Mouse (Mus musculus): ENCODE results near the gene Pdia6. TPM values are rescaled to one million over a fixed set of nuclear protein-coding genes. Genes with fewer than 3 reads are reported as not detected.

The Pdia6 gene
- polyA plus RNA-seq, 1 experiment from 2014 or later: 445 TPM

DNA sequence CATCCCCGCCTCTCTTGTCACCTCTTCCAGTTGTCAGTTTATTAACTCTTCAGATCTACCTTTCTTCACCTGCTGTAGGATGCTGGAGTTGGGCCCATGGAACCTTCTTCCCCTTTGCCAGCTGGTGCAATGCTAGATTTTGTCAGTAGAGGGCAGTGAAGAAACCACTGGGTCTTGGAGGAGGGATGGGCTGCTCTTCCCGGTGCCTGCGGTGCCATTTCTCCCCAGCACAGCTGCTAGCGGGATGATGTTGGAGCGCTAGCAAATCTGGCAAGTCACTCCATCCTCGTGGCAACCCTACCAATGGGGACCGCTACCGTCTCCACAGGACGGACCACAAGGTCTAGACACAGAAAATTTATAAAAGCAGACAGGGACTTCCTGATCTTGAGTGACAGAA lies 13.3 kb upstream of the Pdia6 start:
- H3K27ac ChIP-seq (ENCODE audit: low read depth, low read length): no peak overlapping the region
- no peaks in the 10 kb centered on the region for H3K9me3 ChIP-seq (replicated peaks; ENCODE audit: control insufficient read depth, low read length)
- WGBS (ENCODE audit: insufficient replicate concordance): 7% methylated on average over 9 of the region's 9 CpGs
- H3K27me3 ChIP-seq (ENCODE audit: control insufficient read depth, insufficient read depth, low read length): no peaks in the 10 kb centered on the region
- ATAC-seq (replicated peaks; ENCODE audit: insufficient number of reproducible peaks, low FRiP score, low TSS enrichment): no peak
- no peak overlapping the region for H3K9ac ChIP-seq (ENCODE audit: low read depth, low read length)
- H3K4me2 ChIP-seq: peak overlapping the region; percentile 50
- no peaks in the 10 kb centered on the region for H3K36me3 ChIP-seq (ENCODE audit: control insufficient read depth, insufficient read depth, low read length)
- H3K4me3 ChIP-seq (ENCODE audit: low read depth, low read length): no peak overlapping the region
- no peaks in the 10 kb centered on the region for H3K4me1 ChIP-seq (ENCODE audit: control insufficient read depth, insufficient read depth, low read length)

- Histone ChIP-seq H3K4me2 (no peak overlapping the region), H3K27me3 (ENCODE audit: control insufficient read depth, insufficient read depth, low read length) (no peaks in the 10 kb centered on the region), H3K4me1 (ENCODE audit: control insufficient read depth, insufficient read depth, low read length) (no peaks in the 10 kb centered on the region), H3K36me3 (ENCODE audit: control insufficient read depth, insufficient read depth, low read length) (no peaks in the 10 kb centered on the region), H3K4me3 (ENCODE audit: low read depth, low read length) (no peak overlapping the region), H3K27ac (ENCODE audit: low read depth, low read length) (no peak overlapping the region), H3K9me3 (replicated peaks; ENCODE audit: control insufficient read depth, low read length) (no peaks in the 10 kb centered on the region), H3K9ac (ENCODE audit: low read depth, low read length) (no peak overlapping the region)
- WGBS (ENCODE audit: insufficient replicate concordance): 80% methylated on average over 6 of the region's 6 CpGs
- ATAC-seq (replicated peaks; ENCODE audit: insufficient number of reproducible peaks, low FRiP score, low TSS enrichment): no peak
Observed at GRCm38 (mm10) chr12:17255602-17256001, 10.7 kb upstream of the Pdia6 start.

DNA sequence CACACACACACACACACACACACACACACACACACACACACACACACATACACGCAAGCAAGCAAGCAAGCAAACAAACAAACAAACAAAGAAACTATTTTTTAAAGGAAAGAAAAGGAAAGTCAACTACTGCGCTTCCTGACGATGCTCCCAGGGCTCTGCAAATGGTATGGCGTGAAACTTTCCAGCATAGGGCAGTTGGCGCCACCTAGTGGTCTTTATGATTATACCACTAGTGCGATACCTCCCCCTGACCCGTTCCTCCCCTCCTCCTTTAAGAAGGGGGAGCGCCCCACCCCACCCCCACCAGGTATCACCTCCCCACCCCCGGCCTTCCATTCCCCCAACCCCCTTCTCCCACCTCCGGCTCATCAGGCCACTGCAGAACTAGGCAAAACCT lies 9.4 kb upstream of the Pdia6 start:
- Histone ChIP-seq H3K27me3 (ENCODE audit: control insufficient read depth, insufficient read depth, low read length) (no peaks in the 10 kb centered on the region), H3K4me1 (ENCODE audit: control insufficient read depth, insufficient read depth, low read length) (no peaks in the 10 kb centered on the region), H3K9me3 (replicated peaks; ENCODE audit: control insufficient read depth, low read length) (no peaks in the 10 kb centered on the region), H3K27ac (ENCODE audit: low read depth, low read length) (no peak overlapping the region), H3K4me2 (no peak overlapping the region; the same call in 1 of the 2 replicates), H3K36me3 (ENCODE audit: control insufficient read depth, insufficient read depth, low read length) (no peaks in the 10 kb centered on the region), H3K4me3 (ENCODE audit: low read depth, low read length) (no peak overlapping the region), H3K9ac (ENCODE audit: low read depth, low read length) (no peak overlapping the region)
- ATAC-seq (replicated peaks; ENCODE audit: insufficient number of reproducible peaks, low FRiP score, low TSS enrichment): no peak
- 3% methylated on average over 10 of the region's 10 CpGs for WGBS (ENCODE audit: insufficient replicate concordance)

- Histone ChIP-seq H3K9me3 (replicated peaks; ENCODE audit: control insufficient read depth, low read length) (no peaks in the 10 kb centered on the region), H3K4me2 (no peak overlapping the region), H3K36me3 (ENCODE audit: control insufficient read depth, insufficient read depth, low read length) (no peaks in the 10 kb centered on the region), H3K27ac (ENCODE audit: low read depth, low read length) (no peak overlapping the region), H3K4me3 (ENCODE audit: low read depth, low read length) (no peak overlapping the region), H3K4me1 (ENCODE audit: control insufficient read depth, insufficient read depth, low read length) (no peaks in the 10 kb centered on the region), H3K27me3 (ENCODE audit: control insufficient read depth, insufficient read depth, low read length) (no peaks in the 10 kb centered on the region), H3K9ac (ENCODE audit: low read depth, low read length) (no peak overlapping the region)
- no peak for ATAC-seq (replicated peaks; ENCODE audit: insufficient number of reproducible peaks, low FRiP score, low TSS enrichment)
- 78% methylated on average over 7 of the region's 7 CpGs for WGBS (ENCODE audit: insufficient replicate concordance)
Observed at GRCm38 (mm10) chr12:17258431-17258830, 7.9 kb upstream of the Pdia6 start.

DNA sequence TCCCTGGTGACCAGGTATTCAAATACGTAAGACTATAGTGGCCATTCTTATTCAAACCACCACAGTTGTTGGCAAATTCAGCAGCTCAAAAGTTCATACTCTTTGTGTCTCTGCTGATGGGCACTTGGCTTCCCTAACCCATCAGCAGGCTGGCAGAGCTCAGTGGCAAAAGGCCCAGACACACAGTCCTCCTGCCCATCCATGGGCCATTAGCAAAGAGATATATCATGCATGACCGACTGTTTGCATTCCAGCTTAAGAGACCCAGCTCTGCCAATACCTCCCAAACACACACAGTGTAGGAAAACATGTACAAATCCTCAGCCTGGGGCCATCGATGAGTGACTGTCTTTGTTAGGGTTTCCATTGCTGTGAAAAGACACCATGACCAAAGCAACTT lies 5.3 kb upstream of the Pdia6 start:
- H3K27me3 ChIP-seq (ENCODE audit: control insufficient read depth, insufficient read depth, low read length): no peaks in the 10 kb centered on the region
- H3K9me3 ChIP-seq (replicated peaks; ENCODE audit: control insufficient read depth, low read length): no peaks in the 10 kb centered on the region
- no peak overlapping the region for H3K4me3 ChIP-seq (ENCODE audit: low read depth, low read length)
- ATAC-seq (replicated peaks; ENCODE audit: insufficient number of reproducible peaks, low FRiP score, low TSS enrichment): no peak
- no peak overlapping the region for H3K27ac ChIP-seq (ENCODE audit: low read depth, low read length)
- no peaks in the 10 kb centered on the region for H3K36me3 ChIP-seq (ENCODE audit: control insufficient read depth, insufficient read depth, low read length)
- no peak overlapping the region for H3K9ac ChIP-seq (ENCODE audit: low read depth, low read length)
- H3K4me1 ChIP-seq (ENCODE audit: control insufficient read depth, insufficient read depth, low read length): no peaks in the 10 kb centered on the region
- H3K4me2 ChIP-seq: no peak overlapping the region
- 84% methylated on average over 3 of the region's 3 CpGs for WGBS (ENCODE audit: insufficient replicate concordance)

- ATAC-seq (replicated peaks; ENCODE audit: insufficient number of reproducible peaks, low FRiP score, low TSS enrichment): no peak
- Histone ChIP-seq H3K4me2 (no peak overlapping the region), H3K27me3 (ENCODE audit: control insufficient read depth, insufficient read depth, low read length) (no peaks in the 10 kb centered on the region), H3K36me3 (ENCODE audit: control insufficient read depth, insufficient read depth, low read length) (no peaks in the 10 kb centered on the region), H3K27ac (ENCODE audit: low read depth, low read length) (no peak overlapping the region), H3K9ac (ENCODE audit: low read depth, low read length) (no peak overlapping the region), H3K9me3 (replicated peaks; ENCODE audit: control insufficient read depth, low read length) (no peaks in the 10 kb centered on the region), H3K4me3 (ENCODE audit: low read depth, low read length) (no peak overlapping the region), H3K4me1 (ENCODE audit: control insufficient read depth, insufficient read depth, low read length) (peaks cover 10% of the 10 kb centered on the region)
- WGBS (ENCODE audit: insufficient replicate concordance): 51% methylated on average over 3 of the region's 3 CpGs
Observed at GRCm38 (mm10) chr12:17263881-17264280, 2.5 kb upstream of the Pdia6 start.

DNA sequence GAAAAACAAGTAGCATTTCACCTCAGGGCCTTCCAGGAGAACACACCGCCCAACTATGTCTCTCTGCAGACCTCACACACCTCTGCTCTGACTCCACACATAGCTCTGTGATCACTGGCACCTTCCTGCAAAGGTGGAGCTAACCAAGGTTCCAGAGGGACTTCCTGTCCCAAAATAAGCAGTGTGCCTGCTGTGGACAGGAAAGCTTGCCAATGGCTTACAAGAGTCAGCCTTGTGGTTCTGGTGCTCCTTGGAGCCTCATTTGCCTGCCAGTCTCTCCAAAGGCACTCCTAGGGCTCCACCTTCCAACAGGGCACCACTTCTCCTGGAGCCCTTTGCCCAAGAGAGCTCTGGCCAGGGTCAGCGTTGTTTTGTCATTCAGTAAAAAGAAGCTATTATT lies 1.5 kb upstream of the Pdia6 start:
- ATAC-seq (replicated peaks; ENCODE audit: insufficient number of reproducible peaks, low FRiP score, low TSS enrichment): no peak
- no peak overlapping the region for H3K9ac ChIP-seq (ENCODE audit: low read depth, low read length)
- no peak overlapping the region for H3K27ac ChIP-seq (ENCODE audit: low read depth, low read length)
- 0 out of 2 replicates have a peak, but pooled peaks cover 3% of the 10 kb centered on the region for H3K36me3 ChIP-seq (ENCODE audit: control insufficient read depth, insufficient read depth, low read length)
- peaks cover 10% of the 10 kb centered on the region for H3K4me1 ChIP-seq (ENCODE audit: control insufficient read depth, insufficient read depth, low read length)
- WGBS (ENCODE audit: insufficient replicate concordance): 77% methylated on average over 2 of the region's 2 CpGs
- H3K4me2 ChIP-seq: no peak overlapping the region
- H3K27me3 ChIP-seq (ENCODE audit: control insufficient read depth, insufficient read depth, low read length): no peaks in the 10 kb centered on the region
- no peaks in the 10 kb centered on the region for H3K9me3 ChIP-seq (replicated peaks; ENCODE audit: control insufficient read depth, low read length)
- H3K4me3 ChIP-seq (ENCODE audit: low read depth, low read length): no peak overlapping the region

DNA sequence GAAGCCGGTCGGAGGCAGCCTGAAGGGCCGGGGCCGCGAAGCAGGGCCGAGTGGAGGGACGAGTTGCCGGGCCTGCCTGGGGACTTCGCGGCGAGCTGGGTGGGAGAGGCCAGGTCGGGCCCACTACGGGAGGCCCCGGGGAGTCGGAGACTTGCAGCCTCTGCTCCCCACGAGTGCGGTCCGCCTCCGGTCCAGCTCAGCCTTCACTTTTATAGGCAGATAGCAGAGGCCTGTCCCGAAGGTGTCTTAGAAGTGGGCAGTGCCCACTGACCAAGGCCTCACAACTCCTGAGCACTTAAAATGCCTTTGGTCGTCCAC lies 287 bp downstream of the Pdia6 start:
- Histone ChIP-seq H3K4me2 (peak overlapping the region; percentile 67), H3K9me3 (replicated peaks; ENCODE audit: control insufficient read depth, low read length) (no peaks in the 10 kb centered on the region), H3K27me3 (ENCODE audit: control insufficient read depth, insufficient read depth, low read length) (no peaks in the 10 kb centered on the region), H3K27ac (ENCODE audit: low read depth, low read length) (peak overlapping the region; percentile 77), H3K4me3 (ENCODE audit: low read depth, low read length) (peak overlapping the region; percentile 95), H3K36me3 (ENCODE audit: control insufficient read depth, insufficient read depth, low read length) (peaks cover 10% of the 10 kb centered on the region; the same call in 1 of the 2 replicates), H3K9ac (ENCODE audit: low read depth, low read length) (peak overlapping the region; percentile 94), H3K4me1 (ENCODE audit: control insufficient read depth, insufficient read depth, low read length) (peaks cover 10% of the 10 kb centered on the region)
- peak; percentile 70 for ATAC-seq (replicated peaks; ENCODE audit: insufficient number of reproducible peaks, low FRiP score, low TSS enrichment)
- 0% methylated on average over 21 of the region's 21 CpGs for WGBS (ENCODE audit: insufficient replicate concordance)

DNA sequence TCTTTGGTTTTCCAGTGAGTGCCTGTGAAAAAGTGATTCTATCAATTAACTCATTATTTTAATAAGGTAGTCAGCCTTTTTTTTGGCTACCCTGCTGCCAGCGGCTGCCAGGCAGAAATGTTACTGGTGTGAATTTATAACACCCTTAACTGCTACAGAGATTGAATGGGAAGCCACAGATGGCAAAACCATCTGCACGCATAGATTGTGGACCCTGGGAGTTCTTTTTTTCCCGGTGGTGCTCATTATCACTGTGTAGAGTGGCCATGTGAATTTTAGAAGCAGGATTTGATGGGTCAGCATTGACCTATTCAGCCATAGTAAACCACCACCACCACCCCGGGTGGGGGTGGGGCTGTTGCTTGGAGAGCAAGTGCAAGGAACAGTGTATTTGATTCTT lies 971 bp downstream of the Pdia6 start:
- ATAC-seq (replicated peaks; ENCODE audit: insufficient number of reproducible peaks, low FRiP score, low TSS enrichment): no peak
- peak overlapping the region; percentile 77; the same call in 1 of the 2 replicates for H3K27ac ChIP-seq (ENCODE audit: low read depth, low read length)
- peaks cover 10% of the 10 kb centered on the region for H3K4me1 ChIP-seq (ENCODE audit: control insufficient read depth, insufficient read depth, low read length)
- H3K36me3 ChIP-seq (ENCODE audit: control insufficient read depth, insufficient read depth, low read length): peaks cover 14% of the 10 kb centered on the region
- H3K27me3 ChIP-seq (ENCODE audit: control insufficient read depth, insufficient read depth, low read length): no peaks in the 10 kb centered on the region
- H3K4me3 ChIP-seq (ENCODE audit: low read depth, low read length): peak overlapping the region; percentile 95
- WGBS (ENCODE audit: insufficient replicate concordance): 18% methylated on average over 4 of the region's 4 CpGs
- H3K9me3 ChIP-seq (replicated peaks; ENCODE audit: control insufficient read depth, low read length): no peaks in the 10 kb centered on the region
- peak overlapping the region; percentile 67 for H3K4me2 ChIP-seq
- H3K9ac ChIP-seq (ENCODE audit: low read depth, low read length): peak overlapping the region; percentile 94
